Mouse (Mus musculus): ENCODE results near the gene Lpin3.

Lpin3 gene

DNA sequence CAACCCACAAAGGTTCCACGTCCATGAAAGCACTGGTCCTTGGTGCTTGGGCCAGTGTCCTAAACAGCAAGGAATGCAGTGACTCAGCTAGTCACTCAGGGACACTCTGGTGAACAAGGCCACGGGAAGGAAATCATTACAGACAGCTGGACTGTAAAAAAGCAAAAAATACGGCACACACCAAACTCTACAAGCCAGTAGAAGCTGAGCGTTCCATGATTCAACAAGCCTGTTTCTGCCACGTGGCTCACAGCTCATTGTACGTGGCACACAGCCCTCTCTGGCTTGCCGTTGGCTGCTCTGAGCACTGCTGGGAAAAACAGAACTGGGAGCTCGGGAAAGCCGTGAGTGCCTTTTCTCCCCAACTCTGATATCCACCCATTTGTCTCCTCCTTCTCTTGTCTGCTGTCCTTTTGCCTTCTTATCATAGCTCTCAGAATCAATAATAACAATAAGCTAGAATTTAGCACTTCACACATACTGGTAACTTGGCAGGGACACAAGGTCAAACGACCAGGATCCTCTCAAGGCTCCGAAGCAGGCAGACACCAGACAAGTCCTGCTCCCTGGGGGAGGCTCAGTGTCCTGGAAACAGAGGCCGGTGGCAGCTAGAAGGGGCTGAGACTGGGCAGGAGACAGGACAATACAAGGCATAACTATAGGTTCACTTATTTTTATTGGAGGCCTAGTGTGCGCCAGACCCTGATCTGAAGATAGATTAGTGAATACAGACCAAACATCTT is at the start of gene Lpin3:
Gene Lpin3 (plus strand): TSS at position 218 of the 743 bp plus-strand sequence.
- peak; percentile 88 to 96 for DNase-seq (ENCODE audit: inconsistent age in 2 of 2, low spot score in 1 of 2)

DNA sequence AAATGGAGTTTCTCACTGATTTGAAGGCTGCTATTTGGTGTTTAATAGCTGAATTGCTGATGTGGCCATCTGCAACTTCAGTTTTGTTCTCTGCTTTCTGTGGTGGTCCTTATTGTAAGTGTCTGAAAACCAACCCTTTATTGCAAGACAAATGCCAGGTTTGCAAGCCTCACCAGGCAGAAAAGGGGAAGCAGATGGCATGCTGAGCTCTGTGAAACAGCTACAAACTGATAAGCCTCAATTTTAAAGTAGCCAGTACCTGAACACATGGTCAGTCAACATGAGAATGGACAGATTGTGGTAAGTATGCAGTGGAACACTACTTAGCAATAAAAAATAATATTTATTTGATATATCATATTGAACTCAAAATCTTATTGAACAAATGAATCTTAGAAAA is 39.6 kb upstream of the Lpin3 start:
- peak in 1 of 2 experiments; percentile 14 for DNase-seq (ENCODE audit: inconsistent age in 2 of 2, low spot score in 1 of 2)

DNA sequence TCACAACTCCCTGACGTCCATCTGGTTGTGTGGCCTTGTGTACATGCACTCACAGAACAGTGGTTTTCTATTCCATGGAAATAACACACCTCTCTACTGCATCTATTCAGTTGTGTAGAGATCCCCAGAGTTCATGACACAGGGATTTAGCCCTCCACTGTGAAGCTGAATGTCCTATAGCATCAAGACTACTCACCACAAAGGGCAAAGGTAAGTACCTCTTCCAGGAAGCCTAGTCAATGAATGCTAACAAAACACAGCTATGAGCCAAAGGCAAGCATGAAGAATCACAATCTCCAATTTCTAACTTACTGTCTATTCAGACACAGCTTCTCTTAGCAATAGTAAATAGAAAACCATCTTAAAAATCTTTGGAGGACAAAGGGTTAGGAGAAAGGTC is 32.8 kb upstream of the Lpin3 start:
- no peak for DNase-seq (ENCODE audit: inconsistent age in 2 of 2, low spot score in 1 of 2)

DNA sequence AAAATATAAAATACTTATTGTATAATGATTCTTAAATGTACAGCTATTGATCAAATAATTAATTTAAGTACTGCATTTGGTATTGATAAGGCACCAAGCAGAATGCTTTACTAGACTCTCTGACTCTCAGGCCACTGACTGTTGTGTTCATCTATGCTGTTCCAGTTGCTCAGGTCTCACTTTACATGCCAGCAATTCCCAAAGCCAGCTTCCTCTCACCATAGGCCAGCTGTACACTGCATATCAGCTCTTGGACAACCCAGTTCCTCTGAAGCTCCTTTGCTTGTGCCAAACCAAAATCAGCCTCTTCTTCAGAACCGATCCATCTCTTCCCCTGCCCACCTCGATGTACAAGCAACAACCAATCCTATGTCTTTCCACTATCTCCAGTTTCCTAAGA is 32.3 kb upstream of the Lpin3 start:
- no peak for DNase-seq (ENCODE audit: inconsistent age in 2 of 2, low spot score in 1 of 2)

DNA sequence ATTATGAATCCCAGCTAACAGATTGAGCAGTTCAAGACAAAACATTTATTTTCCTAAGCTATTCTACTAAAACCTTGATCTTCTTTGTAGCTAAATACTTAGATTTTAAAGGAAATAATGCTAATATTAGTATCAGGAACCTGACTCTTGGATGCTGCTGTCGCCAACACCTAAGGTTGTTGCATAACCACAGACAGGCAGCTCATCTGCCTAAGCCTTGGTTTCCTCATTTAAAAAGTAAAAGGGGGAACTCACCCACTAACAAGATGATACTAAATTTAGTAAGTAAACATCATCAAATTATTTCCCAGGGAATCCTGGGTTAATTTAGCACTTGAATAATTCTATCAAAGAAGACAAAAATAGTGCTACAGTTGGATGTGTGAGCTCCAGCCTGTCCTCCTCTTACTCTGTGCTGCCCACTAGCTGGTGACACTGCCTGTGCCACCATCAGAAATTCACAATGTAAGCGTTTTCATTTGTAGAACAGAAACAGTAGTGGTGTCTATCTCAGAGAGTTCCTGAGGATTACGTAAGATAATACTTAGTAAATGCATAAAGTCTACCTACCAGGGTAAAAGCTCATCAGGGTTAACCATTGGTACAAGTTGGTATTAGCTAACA is 30.7 kb upstream of the Lpin3 start:
- DNase-seq (ENCODE audit: inconsistent age in 2 of 2, low spot score in 1 of 2), result no peak

DNA sequence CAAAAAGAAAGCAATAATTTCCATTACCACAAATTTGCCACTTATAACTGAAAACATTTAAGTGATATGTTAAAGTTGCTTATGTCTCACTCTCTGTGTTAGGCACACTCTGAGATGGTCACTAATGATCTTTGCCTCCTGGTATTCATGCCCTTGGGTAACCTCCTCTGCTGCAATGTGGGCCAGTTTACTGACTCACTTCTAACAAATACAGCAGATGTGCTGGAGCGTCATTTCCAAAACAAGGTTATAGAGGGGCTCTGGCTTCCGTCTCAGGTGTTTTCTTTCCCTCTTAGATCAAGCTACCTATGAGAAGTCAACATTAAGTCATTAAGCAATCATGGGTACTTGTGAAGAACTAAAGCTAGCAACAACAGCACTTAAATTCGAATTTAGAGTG is 30.1 kb upstream of the Lpin3 start:
- DNase-seq (ENCODE audit: inconsistent age in 2 of 2, low spot score in 1 of 2), result peak in 1 of 2 experiments; percentile 74

DNA sequence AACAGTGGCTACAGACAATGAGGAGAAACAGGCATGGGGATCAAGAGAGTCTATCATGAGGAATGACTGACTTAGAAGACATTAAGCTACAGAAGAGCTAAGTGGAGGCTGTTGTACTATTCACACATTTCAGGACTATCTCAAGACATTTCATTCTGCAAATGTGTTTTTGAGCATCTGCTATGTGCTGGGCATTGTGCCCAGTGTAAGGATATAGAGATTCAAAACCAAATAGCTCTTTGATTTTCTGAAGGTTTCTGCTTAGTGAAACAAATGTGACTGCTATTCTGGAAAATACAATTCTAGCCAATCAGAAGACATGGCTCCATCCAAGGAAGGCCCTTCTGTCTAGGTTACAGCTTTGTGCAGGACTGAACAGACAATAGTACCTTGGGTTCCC is 25.8 kb upstream of the Lpin3 start:
- no peak for DNase-seq (ENCODE audit: inconsistent age in 2 of 2, low spot score in 1 of 2)

DNA sequence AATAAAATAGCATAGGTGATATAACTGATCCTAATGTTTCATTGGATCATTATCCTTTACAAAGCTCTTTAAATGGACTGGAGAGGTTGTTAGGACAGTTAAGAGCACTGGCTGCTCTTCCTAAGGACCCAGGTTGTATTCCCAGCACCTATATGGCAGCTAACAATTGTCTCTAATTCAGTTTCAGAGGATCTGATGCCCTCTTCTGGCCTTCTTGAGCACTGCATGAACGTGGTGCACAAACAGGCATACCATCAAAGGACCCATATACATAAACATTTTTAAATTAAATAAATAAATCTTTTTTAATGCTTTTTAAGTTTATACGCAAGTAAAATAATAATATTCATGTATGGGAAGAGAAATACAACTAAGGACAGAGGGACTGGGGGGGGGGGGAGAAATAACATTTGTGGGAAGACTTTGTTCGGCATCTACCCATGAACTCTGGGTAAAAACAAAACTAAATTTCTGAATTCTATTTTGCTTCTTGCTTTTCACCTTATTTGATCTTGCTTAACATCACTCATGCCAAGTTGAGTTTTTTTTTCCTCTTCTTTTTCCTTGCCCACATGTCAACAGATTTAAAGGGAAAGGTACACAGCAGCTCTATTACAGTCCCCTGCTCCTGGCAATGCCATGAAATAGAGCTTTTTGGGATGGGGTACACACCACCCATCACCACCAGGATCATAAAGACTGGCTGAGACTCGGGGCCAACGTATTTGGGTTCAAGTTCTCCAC is 23.9 kb upstream of the Lpin3 start:
- DNase-seq (ENCODE audit: inconsistent age in 2 of 2, low spot score in 1 of 2), result no peak

DNA sequence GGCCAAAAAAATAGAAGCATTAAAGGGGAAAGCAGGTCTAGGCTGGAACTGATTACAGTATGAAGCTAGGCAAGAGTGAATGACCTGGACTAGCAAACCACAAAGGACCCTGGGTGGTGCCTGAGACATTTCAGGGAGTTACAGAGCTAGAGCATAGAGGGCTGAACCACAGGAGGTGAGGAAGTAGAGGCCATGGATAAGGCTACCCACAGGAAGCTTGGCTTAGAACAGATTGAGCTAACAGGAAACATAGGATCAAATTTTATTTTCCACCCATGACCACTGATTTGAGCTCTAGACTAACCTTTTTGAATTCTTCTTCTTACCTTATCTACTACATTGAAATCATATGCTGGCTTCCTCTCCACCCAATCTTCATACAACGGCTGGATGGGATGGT is 20.1 kb upstream of the Lpin3 start:
- DNase-seq (ENCODE audit: inconsistent age in 2 of 2, low spot score in 1 of 2), result peak in 1 of 2 experiments; percentile 41

DNA sequence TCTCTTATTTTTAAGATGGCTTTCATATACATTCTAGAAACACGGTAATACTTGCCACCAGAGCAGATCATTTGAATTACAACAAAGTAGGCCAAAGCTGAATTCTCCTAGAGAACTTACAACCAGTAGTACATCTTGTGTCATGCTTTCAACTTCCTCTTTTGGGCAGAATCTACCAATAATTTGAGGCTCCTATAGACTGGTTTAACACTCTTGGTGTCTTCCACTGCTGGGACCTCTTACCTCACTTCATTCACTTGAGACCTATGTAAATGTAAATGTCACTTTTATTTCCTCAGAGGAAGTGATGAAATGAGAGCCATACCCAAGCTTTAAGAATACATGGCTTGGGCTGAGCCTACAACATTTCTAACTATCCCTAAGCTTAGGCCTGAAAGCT is 16.4 kb upstream of the Lpin3 start:
- no peak for DNase-seq (ENCODE audit: inconsistent age in 2 of 2, low spot score in 1 of 2)

DNA sequence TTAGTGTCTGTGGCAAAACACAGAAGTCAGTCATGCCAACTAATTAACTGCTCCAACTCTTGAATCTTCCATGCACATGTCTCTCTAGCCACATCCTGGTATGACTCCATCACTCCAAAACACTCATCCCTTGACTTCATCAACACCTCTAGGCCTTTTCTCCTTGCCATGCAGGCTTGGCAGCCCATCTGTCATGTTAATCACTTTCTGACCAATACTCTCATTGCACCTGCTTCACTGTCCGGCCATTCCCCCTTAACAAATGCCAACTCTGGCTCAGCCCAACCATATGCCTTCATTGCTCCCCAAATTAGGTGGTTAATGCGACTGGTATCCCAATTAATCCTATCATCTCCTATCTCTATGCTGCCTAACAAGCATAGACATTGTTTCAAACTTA is 15.2 kb upstream of the Lpin3 start:
- DNase-seq (ENCODE audit: inconsistent age in 2 of 2, low spot score in 1 of 2), result no peak

DNA sequence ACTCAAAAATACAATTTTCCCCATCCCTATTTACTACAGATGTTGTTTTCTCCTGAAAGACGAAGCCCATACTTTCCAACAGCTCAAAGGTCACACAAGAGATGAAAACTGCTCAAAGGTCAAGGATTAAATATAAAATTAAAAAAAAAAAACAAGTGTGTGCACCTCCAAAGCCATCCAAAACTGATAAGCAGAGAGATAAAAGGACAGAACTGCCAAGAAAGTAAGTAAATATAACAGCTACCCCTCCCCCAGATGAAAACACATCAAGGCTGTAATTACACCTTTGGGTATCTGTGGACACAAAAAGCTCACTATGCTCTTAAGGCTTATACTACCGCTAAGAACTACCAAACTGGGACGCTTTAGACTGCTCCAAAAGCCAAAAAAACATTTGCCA is 11.0 kb upstream of the Lpin3 start:
- no peak for DNase-seq (ENCODE audit: inconsistent age in 2 of 2, low spot score in 1 of 2)

DNA sequence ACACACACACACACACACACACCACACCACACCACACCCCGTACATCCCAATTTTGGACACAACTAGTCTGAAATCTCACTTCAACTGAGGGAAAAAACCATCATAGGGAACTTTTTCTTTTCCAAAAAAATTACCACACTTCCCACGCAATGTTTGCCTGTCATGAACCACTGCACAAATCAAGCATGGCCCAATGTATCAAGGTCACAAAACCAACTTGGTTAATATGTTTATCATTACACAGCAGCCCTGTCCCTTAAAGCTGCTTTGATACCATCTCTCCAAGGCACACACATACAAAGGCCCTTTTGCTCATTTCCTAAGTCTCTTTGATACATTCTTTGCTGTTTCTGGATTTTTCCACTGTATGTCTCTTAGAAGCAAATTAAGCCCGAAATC is 9.2 kb upstream of the Lpin3 start:
- peak in 1 of 2 experiments; percentile 71 for DNase-seq (ENCODE audit: inconsistent age in 2 of 2, low spot score in 1 of 2)

DNA sequence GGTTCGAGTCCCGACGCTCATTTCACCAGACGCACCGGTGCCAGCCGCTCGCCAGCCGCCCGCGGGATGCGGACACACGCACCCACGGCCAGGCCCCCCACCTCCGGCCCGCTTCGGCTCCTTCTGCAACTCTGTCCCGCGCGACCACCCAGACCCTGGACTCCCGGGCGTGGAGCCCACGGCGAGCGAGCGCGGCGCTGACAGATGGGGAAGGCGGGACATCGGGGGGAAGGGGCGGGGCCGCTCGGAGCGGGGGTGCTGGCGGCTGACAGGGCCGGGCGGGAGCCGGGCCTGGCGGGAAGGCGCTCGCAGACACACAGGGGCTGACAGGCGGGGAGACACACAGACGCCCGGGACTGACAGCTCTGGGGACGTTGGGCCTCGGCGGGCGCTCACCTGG is 8.1 kb upstream of the Lpin3 start:
- peak; percentile 83 to 94 for DNase-seq (ENCODE audit: inconsistent age in 2 of 2, low spot score in 1 of 2)

DNA sequence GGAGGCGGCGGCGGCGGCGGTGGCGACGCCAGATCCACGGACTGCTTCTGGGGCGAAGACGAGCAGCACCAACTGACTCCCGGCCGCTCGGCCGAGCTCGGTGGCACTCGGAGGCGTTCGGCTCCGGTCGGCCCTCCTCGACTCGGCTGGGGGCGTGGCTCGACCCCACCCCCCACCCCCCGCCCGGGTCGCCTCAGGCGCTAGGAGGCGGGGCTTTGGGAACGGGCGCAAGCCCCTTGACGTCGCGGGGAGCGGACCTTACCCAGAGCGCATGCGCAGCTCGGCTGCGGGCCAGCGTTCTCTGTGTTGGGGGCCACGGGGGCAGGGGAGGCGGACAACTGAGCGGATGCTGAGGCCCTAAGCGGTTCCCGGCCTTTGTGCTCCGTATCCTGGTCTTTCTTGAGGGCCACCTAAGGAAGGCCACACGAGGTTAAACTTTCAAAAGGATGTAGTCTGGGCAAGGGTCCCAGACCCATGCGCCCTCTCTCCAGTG is 7.5 kb upstream of the Lpin3 start, which contains the start of gene Zhx3:
Gene Zhx3 (minus strand): TSS at position 109 of the 493 bp plus-strand sequence.
- DNase-seq (ENCODE audit: inconsistent age in 2 of 2, low spot score in 1 of 2), result peak; percentile 96 to 97

DNA sequence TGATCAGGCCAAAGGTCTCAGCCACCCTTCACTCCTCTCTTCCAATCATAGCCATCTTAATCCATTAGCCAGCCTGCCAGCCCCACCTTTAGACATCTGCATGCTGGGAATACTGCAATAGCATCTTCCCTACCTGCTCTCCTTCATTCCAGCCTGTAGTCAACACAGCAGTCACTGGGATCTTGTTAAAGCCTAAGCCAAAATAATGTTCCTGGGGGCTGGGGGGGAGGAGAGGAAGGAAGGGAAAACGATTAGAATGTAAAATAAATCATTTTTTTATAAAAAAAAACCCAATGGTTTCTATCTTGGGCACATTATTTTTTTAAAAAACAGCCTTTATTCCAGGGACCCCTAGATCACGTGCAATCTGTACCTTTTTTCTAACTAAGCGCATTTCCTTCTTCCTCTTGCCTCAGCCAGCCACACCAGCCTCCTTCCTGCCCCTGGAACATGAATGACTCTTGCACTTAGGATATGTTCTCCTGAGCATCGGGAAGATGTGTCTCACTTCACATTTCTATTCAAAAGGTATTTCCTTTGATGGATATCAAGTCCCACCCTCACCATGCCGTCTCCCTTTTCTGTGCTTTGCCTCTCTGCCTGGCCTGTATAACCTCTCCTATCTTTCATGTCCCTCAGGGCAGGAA is 6.1 kb upstream of the Lpin3 start:
- DNase-seq (ENCODE audit: inconsistent age in 2 of 2, low spot score in 1 of 2), result peak in 1 of 2 experiments; percentile 62

DNA sequence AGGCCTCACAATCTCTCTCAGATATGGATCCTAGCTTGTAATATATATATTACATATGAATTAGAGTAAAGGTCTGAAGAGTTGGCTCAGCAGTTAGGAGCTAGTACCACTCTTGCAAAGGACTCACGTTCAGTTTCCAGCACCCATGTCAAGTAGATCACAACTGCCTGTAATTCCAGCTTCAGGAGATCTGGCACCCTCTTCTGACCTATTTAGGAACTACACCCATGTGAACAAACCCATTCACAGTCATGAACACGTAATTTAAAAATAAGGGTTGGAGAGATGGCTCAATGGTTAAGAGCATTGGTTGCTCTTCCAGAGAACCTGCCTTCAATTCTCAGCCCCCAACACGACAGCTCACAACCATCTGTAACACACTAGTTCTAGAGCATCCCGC is 4.4 kb upstream of the Lpin3 start:
- peak in 1 of 2 experiments; percentile 46 for DNase-seq (ENCODE audit: inconsistent age in 2 of 2, low spot score in 1 of 2)

DNA sequence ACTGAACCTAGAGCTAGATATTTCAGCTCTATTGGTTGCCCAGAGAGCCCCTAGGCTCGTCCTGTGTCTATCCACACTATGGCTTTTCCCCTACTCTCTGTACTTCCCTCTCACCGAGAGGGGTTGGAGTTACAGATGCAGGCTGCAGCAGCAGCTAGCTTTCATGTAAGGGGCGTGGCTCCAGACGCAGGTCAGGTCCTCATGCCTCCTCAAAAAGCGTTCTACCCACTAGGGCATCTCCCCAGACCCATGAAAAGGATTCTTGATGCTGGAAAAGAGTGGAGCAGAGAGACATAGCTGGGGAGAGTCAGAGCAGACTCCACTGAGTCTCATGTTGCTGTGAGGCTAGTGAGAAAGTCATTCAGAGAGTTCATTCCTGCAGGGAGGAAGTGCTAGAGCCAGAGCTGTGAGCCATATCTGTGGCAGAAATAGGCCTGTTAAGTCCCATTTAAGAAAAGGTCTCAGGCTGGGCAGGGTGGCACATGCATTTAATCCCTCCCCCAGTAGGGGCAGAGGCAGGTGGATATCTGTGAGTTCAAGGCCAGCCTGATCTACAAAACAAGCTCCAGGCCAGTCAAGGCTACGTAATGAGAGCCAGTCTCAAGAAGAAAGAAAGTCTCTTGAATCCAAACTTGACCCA is 1.1 kb downstream of the Lpin3 start:
- DNase-seq (ENCODE audit: inconsistent age in 2 of 2, low spot score in 1 of 2), result peak; percentile 50 to 83

DNA sequence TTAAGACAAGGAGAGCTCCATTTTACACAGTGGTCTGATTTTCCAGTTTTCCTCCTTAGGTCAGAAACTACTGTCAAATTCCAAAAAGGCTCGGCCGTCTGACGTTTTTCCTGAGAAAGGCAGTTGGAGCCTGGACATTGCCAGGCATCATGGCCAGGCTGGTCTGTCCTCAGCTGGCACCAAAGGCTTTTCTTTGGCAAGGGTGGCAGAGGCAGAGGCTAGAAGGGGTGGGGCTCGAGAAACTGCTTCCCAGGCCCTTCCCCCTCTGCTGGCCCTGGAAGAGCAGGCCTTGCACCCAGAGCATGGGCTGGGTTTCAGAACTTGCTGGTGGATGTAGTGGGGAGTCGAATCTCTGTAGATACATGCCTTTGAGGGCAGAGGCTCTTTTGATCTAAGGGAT is 2.0 kb downstream of the Lpin3 start:
- DNase-seq (ENCODE audit: inconsistent age in 2 of 2, low spot score in 1 of 2), result peak; percentile 49 to 82

DNA sequence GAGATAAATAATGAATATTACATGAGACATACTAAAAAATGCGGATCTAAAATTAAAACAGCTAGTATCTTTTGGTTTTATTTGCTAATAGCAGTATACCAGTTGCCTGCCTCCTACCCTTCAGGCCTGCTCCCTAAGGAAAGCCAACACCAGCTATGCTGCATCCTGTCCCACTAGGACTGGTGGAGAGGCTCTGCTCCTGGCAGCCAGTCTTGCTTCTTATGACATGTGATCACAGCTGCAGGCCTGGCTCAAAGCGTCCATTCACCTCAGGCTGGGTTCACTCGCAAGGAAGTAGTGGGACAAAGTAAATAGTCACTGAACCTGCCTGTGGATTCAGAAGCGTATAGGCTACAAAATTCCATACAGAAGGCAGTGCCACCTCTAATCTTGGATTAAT is 3.4 kb downstream of the Lpin3 start:
- peak in 1 of 2 experiments; percentile 69 for DNase-seq (ENCODE audit: inconsistent age in 2 of 2, low spot score in 1 of 2)

DNA sequence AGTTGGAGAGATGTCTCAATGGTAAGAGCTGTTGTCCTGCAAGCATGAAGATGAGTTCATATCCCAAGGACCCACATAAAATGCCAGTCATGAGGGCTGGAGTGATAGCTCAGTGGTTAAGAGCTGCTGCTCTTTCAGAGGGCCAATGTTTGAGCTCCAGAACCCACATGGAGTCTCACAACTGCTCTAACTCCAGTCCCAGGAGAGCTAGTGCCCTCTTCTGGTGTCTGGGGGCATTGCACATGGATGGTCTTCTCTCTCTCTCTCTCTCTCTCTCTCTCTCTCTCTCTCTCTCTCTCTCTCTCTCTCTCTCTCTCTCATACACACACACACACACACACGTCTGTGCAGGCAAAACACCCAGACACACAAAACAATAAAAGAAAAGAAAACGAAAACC is 4.4 kb downstream of the Lpin3 start:
- peak; percentile 52 to 83 for DNase-seq (ENCODE audit: inconsistent age in 2 of 2, low spot score in 1 of 2)
